Mouse (Mus musculus) heart, adult 18-20 months (tissue): ENCODE measurements around the gene Scnn1b. TPM values are rescaled to one million over a fixed set of nuclear protein-coding genes. Genes with fewer than 3 reads are reported as not detected.

Source experiments
- DNase-seq, 2 experiments: peaks; one replicate each; pipeline ENCODE4 v3.0.0; 2021 to 2022; ENCODE audit warnings: mixed read lengths in 1 of 2
- total RNA-seq, 2 experiments: library from RNA; stranded (reverse); gene quantifications; 2 replicates each; pipeline ENCODE4 v1.2.3; 2021

Gene Scnn1b
- total RNA-seq, 2 experiments from 2014 or later, result not detected

- DNase-seq, result no peak
Measured at GRCm38 (mm10) chr7:121913944-121914343, 49.1 kb downstream of the Scnn1b start.

GRCm38 (mm10) chr7:121924361-121924760 lies 59.5 kb downstream of the Scnn1b start:
- no peak for DNase-seq

GRCm38 (mm10) chr7:121927882-121928281 lies 63.0 kb downstream of the Scnn1b start:
- no peak for DNase-seq

GRCm38 (mm10) chr7:121931246-121931645 lies 66.4 kb downstream of the Scnn1b start:
- DNase-seq, result no peak

DNA sequence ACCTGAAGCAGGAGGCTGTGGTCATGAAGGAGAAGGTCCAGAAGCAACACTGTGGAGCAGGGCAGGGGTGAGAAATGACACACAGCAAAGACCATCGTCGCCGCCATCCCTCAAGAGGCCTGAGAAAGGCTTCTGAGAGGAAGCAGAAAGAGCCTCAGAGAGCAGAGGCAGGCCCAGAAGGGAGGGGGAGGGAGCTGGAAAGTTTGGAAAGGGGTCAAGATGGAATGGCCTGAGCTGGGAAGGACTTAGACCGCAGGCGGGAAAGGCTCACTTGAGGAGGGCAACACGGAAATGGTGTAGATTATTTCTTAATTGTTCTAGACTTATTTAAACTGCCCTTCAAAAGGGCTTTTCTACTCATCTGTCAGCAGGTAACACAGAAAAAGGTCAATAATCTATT lies 68.8 kb downstream of the Scnn1b start:
- peak; percentile 31 to 36 for DNase-seq

GRCm38 (mm10) chr7:121934346-121934745 lies 69.5 kb downstream of the Scnn1b start:
- no peak for DNase-seq

GRCm38 (mm10) chr7:121935906-121936794 lies 71.3 kb downstream of the Scnn1b start:
- DNase-seq, result peak; percentile 60 to 74

GRCm38 (mm10) chr7:121936861-121937630 lies 72.2 kb downstream of the Scnn1b start:
- DNase-seq, result no peak

DNA sequence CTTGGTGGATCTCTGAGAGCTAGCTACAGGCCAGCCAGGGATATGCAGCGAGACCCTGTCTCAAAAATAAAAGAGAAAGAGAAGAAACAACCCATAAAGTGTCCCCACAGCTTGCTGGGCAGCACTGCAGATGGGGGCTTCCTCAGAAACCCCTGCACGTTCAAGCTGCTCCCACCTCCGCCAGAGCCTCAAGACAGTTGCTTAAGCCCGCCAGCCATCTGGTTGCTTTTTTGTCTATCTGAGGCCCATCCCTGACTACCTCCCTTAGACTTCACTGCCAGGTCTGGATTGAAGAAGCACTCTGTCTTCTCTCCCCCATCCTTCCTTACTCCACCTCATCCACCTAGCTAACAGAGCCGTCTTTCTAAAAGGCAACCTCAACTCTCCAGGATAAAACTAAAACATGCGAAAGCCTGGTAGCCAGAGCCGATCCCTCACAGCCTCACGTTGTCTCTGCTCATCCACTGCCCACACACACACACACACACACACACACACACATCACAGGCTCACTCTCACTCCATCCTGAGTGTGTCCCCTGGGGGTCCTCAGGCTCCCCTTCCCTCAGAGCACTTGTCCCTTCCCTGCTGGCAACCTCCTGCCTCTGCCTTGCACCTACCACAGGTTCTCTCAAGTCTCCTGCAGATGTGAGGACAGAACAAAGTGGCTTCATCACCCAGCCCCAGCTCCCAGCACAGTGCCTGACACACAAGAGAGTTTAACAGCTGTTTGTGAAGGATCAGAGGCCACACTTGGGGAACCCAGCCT lies 73.5 kb downstream of the Scnn1b start:
- no peak for DNase-seq

DNA sequence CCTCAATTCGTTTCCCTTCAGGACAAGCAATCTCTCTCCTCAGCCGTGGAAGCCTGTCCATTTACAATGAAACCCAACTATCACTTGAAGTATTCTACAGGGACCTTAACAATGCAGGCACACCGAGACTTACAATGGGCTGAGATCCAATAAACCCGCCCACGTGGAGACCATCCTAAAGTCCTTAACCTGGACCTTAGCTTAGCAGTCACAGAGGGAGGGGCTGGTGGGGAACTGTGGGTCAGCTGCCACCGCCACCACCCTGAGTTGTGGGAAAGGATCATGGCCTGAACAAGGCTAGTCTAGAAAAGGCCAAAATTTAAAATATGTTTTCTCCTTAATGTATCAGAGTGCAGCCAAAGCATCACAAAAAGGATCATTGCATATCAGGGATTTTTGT lies 74.4 kb downstream of the Scnn1b start:
- no peak for DNase-seq

GRCm38 (mm10) chr7:121939729-121940128 lies 74.9 kb downstream of the Scnn1b start:
- no peak for DNase-seq

DNA sequence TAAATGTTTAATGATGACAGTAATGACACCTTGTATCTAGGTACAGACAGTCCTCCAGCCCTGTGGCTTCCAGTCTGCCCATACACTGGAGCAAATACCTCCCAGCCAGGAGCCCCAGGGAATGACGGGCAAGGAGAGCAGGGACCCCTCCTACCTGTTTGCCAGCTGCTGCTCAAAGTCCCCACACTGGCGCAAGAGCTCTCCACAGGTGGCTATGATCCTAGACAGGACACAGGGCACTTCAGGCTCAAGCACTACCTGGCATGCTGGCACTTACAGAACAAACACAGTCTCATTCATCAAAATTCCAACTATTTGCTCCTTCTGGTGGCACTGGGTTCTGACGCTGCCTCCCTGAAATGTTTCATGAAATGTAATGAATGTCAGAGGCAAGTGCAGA lies 76.2 kb downstream of the Scnn1b start:
- DNase-seq, result no peak

DNA sequence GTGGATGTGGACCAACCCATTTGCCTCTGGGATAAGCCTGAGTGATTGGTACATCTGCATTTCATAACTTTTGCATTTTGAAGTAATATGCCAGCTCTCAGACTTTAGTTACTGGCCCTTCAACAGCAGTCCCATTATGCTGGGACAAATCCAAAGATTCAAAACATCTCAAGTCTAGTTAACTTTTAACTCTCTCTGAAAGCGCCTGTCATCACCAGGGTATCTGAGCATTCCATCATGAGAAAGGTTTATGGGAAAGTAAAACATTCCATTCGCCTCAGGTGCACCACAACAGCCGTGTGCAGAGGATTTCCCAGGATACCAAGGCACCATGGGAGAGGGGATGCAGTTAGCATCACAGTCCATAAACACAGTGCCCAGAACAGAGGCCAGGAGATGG lies 76.8 kb downstream of the Scnn1b start:
- DNase-seq, result no peak

GRCm38 (mm10) chr7:121942371-121942770 lies 77.5 kb downstream of the Scnn1b start:
- no peak for DNase-seq

DNA sequence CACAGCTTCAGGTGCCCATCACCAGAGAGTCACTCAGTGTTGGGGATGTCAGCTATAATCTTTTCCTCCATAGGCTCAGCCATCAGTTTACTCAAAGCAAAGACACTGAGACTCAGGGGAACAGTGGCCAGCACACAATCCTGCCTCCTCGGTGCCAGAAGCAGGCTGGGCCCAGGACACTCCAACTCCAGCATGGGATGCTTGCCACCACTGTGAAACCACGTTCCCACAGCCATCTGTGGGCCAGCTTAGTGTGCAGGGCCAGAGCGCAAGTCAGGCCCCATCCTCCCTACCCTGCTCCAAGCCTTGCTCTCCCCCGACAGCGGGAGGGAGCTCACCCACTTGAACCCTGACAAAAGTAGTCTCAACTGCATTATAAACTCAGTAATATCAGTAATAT lies 81.4 kb downstream of the Scnn1b start:
- DNase-seq, result no peak

DNA sequence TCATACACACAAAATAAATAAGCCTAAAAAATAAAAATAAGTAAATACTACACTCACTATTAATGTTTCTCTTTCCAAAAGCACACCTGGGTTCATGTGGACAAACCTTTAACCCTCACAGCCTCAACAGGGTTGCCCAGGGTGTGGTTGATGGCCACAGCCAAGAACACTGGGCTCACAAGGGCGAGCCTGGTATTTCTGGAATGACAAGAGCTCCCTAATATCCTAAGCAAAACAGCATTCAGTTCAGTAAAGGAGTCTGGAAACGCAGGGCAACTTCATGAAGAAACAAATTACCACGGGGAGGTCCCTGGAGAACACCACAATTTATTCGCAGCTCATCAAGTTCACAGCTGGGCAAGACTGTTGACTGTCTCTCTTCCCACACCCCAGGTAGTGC lies 82.7 kb downstream of the Scnn1b start:
- no peak for DNase-seq

DNA sequence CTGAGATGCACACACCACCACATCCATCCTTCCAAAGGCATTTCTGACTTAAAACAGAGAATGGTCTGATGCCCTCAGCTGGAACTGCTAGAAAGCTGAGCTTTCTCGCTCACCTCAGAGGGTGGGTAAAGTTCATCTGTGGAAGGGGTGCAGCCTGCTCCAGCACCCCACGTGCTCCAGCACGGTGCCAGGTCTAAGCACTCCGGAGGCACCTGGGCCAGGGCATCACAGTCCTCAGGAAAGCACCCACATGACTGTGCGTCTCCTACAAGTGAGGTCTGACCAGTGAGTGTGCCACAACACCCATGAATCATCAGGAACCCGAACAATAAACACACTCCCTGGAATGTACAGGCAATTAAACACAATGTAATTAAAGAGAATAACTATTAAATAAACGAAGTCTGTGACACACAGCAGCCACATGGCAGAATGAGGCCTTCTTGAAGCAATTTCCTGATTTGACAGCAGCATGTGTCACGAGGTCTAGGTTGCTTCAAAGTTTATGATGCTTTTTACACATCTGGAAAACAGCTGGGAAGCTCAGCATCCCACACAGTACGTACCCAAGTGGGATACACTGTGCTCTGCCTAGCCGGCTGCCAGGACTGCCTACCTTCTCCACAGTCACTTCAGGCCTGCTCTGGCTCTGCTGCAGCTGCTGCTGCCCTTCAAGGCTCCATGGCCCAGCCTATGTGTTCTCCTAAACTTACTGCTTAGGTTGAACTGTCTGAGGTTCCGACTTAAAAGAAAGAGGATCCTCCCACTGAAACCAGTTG lies 90.2 kb downstream of the Scnn1b start:
- no peak for DNase-seq

- DNase-seq, result no peak
Measured at GRCm38 (mm10) chr7:121955802-121956201, 91.0 kb downstream of the Scnn1b start.

DNA sequence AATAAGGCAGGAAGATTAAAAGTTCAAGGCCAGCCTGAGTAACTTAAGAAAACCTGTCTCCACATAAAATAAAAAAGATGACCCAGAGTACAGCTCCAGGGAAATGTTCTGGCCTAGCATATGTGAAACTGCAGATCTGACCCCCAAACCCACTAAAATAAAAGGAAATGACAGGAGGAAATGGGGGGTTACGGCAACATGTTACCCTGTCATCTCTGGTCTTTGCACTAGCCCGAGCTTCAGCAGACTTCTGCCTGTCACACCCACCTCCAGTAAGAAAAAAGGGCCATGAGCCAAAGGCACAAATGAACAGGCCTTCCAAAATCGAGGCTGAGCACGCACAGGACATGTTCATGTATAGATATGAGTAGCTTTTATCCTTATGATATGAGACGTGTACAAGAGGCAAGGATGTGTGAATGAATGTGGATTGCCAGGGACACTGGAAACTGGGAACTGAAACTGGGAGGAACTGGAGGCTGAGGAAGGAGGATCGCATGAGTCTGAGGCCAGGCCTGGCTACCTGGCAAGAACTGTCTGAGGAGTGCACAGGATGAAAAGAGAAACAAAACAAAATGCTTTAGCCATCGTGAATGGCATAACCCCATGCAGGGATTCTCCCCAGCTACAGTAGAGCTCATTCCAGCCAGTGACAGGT lies 97.2 kb downstream of the Scnn1b start:
- DNase-seq, result no peak

DNA sequence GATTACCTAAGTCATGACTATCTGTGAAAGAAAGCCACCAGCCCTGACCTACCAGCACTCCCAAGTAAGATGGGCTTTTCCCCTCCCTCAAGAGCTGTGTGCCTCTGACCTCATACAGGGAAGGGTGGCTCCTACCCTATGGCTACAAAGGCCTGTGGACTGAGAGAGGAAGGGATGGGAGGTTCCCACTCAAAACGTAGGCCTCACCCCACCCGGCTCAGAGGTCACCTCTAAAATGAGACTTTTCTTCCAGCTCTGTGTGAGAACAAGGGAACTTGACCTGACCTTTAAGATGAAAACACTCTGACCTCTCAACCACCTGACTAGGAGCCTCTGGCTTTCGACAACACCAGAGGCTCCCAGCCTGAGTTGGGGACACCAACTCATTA lies 97.7 kb downstream of the Scnn1b start:
- no peak for DNase-seq

GRCm38 (mm10) chr7:121963883-121964398 lies 99.1 kb downstream of the Scnn1b start:
- peak; percentile 40 to 65 for DNase-seq
